Mouse (Mus musculus) frontal cortex, postnatal 25 days (tissue): Measurements from ENCODE around the gene Trim80.

Experiments used
- DNase-seq, 2 experiments: peaks; one replicate each; pipeline ENCODE4 v3.0.0; 2022; ENCODE audit warnings: low spot score in 2 of 2

Trim80 gene

DNA sequence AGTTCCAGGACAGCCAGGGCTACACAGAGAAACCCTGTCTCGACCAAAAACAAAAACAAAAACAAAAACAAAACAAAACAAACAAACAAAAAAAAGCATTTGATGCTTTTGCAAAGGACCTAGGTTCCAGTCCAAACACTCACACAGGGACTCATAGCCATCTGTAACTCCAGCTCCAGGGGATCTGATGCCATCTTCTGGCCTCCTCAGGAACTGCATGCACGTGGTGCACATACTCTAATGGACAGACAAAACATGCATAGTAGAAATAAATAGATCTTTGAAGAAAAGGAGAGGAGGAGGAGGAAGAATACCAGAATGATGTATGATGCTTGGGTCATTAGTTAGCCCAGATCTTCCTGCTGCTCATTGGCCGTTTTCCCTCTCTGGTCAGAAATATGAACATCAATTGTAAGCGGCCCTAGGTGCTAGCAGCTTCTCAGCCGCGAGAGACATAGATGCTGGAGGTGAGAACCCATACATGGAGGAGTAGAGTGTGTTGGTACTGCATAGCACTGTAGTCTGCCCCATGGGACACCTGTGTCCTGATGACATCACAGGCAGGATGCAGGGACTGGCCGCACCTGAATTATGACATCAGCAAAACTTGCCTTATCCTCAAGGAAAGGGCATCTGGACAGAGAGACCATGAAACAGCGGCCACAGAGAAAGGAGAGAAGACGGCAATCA lies at the start of gene Trim80:
Gene Trim80, plus strand, starts transcription at position 640 of the 690 bp plus-strand sequence.
- DNase-seq: no peak

DNA sequence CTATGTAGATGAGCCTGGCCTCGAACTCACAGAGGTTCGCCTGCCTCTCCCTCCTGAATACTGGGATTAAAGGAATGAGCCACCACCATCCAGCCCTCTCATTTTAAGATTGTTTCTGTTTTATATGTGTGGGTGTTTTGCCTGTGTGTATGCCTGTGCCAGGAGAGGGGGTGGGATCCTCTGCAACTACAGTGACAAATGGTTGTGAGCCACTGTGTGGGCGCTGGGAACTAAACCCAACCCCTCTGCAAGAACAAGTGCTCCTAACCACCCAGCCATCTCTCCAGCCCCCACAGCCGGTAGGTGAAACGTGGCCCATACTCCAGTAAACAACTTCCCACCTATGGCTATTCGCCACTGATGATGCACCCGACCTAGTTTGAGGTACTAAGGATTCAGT lies 49.0 kb upstream of the Trim80 start:
- no peak for DNase-seq

DNA sequence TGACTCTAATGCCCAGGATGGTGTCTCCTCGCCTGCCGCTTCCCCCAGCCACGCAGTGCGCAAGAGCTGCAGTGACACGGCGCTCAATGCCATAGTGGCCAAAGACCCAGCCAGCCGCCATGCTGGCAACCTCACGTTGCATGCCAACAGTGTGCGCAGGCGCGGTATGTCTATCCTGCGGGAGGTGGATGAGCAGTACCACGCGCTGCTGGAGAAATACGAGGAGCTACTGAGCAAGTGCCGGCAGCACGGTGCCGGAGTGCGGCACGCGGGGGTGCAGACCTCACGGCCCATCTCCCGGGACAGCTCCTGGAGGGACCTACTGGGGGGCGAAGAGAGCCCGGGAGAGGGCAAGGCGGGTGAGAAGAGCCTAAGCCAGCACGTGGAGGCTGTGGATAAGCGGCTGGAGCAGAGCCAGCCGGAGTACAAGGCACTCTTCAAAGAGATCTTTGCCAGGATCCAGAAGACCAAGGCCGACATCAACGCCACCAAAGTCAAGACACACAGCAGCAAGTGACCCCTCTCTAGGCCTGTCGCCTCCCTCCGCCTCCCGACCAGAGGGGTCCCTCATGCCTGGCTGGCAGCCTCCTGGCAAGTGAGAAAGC lies 46.5 kb upstream of the Trim80 start:
- no peak for DNase-seq

DNA sequence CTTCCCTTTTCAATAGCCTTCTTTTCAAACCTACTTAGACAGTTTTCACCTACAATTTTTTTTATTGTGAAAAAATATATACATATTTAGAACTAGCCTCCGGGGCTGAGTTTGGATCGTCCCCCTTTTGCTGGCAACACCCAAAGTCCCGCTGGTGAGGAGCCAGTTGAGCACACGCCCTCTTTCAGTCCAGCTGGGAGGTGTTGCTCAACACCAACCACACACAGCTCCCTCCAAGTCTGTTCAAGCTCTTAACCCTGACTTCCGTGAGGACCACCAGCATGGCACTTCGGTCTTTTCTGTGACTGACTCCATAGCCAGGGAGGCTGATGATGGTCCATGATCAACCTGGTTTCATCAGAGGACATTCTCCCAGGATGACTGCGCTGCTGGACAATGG lies 42.3 kb upstream of the Trim80 start:
- DNase-seq: no peak

DNA sequence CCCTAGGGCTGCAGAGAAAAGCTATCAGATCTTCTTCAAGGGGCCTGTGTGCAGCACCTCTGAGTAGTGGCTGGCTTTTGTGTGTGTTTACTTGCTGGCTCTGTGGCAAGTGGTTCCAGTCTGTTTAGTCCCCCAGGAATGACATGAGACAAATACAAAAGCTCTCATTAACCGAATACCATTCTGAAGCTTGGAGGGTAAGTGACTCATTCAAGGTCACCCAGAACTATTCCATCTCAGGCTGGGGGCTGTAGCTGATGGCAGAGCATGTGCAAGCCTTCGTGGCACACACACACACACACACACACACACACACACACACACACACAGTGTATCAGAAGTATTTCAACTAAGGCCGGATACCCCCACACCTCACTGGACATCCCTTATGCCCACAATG lies 40.2 kb upstream of the Trim80 start:
- no peak for DNase-seq

DNA sequence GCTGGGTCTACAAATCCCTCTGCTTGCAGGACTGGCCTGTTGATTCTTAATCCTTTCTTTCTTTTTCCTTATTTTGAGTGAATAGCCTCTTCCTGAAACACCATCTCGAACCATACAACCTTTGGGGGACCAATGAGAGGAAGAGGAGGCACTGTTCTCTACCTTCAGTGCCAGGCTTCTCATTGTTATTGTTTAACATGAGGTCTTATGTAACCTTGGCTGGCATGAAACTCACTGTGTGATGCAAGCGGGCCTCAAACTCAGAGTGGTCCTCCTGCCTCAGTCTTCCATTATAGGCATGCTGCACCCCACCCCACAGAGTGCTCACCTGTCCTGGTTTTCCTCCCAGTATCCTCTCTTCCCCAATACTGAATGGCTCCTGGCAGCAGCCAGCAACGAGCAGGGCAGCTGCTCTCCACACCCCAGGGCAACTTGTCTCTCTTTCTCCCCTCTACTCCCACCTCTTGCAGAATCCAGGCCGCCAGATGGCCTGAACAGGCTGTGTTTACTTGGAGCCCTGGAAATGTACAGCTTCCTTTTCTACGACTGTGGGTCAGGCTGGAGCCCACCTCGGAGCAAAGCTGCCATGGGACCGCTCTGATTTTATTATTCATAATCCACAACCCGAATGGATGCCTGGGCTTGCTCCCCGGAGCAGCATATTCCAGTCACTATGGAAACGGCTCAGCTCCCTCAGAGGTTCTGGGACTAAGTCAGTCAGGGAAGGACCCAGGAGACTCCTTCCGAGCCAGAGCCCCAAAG lies 39.5 kb upstream of the Trim80 start:
- no peak for DNase-seq

DNA sequence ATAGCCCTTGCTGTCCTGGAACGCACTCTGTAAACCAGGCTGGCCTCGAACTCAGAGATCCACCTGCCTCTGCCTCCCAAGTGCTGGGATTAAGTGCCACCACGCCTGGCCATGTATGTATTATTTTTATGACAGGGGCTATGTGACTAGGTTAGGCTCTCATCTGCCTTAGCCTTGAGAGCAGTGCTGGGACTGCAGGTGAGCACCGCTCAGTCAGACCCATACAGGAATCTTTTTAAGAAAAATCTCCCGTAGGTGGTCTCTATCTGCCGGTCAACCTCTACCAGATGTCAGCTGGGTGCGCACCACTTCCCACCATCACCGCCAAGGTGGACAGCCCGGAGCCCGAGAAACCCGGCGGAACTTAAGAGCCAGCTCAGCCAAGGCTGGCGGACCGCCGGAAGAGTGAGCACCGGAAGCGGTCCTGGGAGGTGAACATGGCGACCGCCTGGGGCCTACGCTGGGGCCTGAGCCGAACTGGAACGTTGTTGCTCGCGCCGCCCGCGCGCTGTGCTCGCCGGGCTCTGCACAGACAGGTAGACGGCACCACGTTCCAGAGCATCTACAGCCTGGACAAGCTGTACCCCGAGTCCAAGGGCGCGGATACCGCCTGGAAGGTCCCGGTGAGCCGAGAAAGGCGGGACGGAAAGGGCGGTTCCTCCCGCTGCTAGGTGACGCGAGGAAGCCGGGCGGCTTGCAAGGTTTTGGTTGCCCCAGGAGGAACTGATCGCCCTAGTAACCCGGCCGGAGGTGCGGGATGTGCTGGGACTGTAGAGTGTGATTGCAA lies 36.8 kb upstream of the Trim80 start, which contains the start of gene Mrpl58:
Gene Mrpl58, plus strand, starts transcription at position 415 of the 787 bp plus-strand sequence.
- DNase-seq: peak; percentile 80

DNA sequence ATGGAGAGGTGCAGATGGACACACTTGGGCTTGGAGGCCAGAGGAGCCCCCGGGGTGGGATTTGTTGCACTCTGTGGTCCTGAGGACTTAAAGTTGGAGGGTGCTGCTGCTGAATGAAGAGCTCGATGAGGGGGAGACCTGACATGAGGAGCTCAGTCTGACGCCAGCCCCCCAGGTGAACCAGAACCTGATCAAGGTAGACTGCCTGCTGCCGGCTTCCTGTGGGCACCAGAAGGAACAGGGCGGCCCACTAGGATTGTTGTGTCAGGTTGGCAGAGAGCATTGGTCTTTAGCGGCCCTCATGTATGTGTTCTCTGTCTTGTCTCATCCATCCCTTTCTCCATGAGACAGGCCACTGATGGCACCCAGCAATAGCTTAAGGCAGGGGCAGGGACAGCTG lies 34.6 kb upstream of the Trim80 start:
- no peak for DNase-seq

DNA sequence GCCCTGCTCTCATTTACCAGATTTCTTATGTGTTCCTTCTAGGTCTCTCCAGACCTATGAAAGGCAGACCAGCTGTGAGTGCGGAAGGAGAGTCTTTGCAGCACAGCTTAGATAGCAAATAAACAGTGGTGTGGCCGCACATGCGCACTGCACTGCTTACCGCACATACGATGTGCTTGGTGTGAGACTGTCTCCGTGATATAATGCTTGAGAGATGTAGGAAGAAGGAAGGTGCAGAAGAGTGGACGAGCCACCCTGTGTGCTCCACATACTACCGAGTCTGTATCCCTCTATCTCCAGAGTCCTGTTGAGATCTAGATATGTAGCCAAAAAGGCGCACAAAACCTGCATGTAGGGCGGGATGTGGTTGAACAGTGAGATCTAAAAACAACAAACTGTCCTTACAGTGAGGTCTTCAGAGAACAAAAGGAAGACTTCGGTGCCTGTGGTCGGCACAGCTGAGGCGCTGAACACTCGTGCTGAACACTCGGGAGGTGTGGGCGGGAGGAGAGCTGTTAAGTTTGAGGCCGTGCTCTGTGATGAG lies 33.4 kb upstream of the Trim80 start:
- DNase-seq: no peak

DNA sequence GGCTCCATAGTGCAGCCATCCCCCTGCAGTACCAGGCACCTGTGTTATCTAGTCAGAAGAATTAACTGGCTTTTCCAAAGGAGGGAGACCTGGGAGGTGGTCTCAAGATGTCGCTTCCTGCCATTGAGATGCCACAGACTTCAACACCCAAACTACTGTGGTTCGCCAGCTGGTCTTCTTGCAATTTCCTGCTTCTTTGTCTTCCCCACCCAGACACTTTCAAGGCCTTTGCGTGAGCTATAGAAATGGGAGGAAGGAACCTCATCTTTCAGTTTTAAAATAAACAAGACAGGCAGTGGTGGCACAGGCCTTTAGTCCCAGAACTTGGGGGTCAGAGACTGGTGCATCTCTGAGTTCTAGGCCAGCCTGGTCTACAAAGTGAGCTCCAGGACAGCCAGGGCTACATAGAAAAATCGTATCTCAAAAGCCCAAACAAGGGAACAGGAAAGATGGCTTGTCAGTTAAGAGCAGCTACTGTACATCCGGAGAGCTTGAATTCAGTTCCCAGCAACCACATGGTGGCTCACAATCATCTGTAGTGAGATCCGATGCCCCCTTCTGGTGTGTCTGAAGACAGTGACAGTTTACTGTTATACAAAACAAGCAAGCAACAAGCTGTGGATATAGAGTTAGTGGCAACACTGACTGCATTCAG lies 32.0 kb upstream of the Trim80 start:
- no peak for DNase-seq

DNA sequence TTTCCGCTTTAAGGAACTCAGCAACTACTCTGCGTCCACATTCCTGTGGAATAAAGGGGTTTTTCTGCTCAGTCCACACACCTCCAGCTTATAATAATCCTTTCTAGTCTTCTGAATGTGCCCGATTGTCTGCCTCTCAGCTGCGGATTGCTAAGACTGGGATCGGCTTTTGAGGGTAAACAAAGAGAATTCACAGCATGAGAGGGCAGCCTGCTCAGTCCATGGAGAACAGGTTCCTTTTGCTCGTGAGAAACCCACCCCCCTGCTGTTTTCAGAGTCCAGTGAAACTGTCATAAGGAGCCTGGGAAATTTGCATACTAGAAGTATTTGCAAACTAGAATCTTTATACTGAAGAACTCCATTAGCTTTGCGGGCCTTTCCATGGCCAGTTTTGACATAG lies 30.8 kb upstream of the Trim80 start:
- DNase-seq: no peak

DNA sequence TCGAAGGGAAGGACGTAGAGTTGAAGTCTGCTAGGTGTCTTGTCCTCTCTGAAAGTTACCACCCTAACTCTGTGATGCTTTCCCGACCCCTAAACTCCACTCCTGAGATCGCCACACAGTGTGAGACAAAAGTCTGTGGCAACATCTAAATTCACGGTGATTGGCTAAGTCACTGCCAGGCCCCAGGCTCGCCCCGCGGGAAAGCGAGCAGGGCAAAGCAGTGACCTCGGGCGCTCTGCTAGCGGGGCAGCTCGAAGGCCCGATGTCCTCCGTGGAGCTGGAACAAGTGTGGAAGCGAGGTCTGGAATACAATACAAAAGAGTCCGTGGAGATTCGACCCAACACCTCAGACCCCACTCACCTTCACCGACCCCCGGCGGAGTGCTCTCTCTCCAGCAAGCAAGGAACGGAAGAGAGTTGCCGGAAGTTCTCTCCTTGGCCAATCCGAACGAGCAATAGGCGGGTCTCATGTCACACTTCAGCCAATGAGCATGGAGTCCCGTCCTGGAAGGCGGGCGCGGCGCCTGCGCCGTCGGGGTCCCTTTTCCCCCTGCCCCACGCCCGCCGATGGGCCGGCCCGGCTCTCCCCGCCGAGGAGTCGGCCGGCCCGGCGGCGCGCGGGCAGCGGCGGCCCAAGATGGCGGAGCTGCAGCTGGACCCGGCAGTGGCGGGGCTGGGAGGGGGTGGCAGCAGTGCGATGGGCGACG lies 20.7 kb upstream of the Trim80 start, which contains the start of the genes Atp5h and Kctd2:
Gene Atp5h, minus strand, starts transcription at position 432 of the 707 bp plus-strand sequence.
Gene Kctd2, plus strand, starts transcription at position 598 of the 707 bp plus-strand sequence.
- DNase-seq: peak; percentile 85 to 89

DNA sequence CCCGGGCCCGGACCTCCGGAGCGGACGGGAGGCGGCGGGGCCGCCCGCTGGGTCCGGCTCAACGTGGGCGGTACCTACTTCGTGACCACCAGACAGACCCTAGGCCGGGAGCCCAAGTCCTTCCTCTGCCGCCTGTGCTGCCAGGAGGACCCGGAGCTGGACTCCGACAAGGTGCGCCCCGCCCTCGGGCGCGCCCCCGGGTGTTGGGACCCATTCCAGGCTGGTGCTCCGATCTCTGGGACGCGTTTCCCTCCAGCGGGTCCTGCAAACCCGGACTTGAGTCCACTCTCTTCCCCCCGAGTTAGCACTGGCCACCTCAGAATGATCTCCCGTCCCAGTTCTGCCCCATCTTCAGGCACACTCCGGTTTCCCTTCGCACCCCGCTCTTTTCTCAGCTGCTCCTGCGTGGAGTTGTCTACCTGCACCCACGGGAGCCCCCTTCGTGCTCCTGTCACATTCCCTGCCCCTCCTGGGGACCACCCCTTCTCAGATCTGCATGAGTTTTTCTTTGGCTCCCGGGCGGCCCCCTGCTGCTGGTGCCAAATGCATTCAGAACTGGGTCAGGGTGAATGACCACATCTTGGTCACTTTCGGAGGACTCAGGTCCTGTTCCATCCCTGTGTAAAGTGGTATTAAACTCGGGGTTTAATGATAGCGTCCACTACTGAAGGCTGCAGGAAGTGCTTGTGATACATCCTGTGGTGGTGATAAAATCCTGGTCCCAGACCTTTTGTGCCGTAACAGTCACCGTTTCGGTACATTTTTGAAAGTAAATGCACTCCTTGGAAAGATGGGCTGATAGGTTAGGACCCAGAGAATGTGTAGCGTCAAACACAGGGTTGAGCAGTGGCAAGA lies 19.8 kb upstream of the Trim80 start:
- DNase-seq: peak; percentile 40 to 47

DNA sequence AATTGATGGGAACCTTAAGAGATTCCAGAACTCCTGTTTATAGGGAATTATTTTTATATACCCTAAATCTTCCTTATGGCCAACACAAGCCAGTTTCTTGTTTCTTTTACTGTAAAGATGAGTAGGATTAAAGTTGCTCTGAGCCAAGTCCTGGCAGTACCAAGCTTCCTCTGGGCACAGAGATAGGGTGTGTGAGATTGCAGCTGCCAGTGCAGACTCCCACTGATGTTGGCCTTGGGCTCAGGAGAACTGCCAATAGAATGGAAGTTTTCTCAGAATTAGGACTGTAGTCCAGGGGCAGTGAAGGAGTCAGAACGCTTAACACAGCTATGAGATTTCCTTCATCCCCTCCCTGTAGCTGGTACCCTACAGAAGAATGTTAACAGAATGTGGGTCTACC lies 19.0 kb upstream of the Trim80 start:
- no peak for DNase-seq

DNA sequence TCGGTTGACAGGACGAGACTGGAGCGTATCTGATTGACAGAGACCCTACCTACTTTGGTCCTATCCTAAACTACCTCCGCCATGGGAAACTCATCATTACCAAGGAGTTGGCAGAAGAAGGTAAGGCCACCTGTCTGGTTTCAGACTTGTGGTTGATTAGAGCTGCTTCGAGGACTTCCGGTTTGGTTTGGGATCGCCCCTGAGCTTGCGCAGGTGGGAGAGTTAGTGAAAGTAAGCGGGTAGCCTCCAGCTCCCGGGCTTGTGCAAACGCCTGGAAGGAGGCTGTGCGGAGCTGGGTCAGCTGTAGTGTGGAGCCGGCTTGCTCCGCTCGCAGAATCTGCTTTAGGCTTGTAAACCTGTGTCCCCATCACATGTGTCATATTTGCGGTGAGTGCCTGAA lies 18.4 kb upstream of the Trim80 start:
- DNase-seq: no peak

DNA sequence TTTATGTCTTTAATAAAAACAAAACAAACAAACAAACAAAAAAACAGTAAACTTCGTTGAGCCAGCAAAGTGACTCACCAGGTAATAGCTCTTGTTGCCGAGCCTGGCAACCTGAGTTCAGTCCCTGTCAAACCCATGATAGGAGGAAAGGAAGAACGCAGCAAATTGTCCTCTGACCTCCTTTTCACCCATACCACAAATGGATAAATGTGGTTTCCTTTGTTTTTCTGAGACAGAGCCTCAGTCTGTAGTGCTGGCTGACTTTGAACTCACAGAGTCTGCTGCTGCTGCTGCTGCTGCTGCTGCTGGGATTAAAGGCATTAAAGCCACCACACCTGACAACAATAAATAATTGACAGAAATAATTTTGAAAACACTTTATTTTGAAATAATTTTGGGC lies 17.3 kb upstream of the Trim80 start:
- DNase-seq: no peak

DNA sequence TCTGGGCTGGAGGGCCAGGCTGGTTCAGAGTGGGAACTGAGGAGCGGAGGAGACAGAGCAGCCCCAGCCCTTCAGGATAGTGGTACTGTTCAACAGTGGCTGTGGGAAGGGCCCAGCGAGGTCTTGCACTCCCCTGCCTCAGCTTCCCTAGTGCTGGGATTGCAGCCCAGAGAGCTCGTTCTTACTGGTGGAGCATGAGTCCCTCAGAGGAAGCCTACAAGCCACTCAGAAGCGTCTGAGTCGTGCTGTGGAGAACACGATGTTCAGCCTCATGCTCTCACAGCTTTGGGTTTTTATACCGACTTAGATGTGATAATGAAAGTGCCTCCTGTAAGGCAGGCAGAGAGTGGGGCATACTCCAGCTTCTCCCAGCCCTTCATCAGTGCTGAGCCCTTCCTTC lies 15.7 kb upstream of the Trim80 start:
- no peak for DNase-seq

DNA sequence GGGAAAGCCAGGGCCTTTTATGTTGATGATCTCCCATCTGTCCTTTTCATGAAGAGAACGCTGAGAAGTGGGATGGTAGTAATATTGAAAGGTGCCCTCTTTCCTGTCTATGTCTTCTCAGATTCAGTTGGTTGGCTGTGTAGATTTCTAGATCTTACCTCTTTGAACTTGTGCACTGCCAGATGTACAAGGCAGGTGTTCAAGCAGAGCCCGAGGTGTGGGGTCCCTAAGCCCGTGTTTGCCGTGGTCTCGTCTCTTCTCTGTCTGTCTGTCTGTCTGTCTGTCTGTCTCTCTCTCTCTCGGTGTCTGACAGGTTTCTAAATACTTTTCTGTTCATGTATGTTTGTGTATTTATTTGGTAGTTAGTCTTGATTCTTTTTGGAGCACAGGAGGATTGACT lies 14.7 kb upstream of the Trim80 start:
- no peak for DNase-seq

DNA sequence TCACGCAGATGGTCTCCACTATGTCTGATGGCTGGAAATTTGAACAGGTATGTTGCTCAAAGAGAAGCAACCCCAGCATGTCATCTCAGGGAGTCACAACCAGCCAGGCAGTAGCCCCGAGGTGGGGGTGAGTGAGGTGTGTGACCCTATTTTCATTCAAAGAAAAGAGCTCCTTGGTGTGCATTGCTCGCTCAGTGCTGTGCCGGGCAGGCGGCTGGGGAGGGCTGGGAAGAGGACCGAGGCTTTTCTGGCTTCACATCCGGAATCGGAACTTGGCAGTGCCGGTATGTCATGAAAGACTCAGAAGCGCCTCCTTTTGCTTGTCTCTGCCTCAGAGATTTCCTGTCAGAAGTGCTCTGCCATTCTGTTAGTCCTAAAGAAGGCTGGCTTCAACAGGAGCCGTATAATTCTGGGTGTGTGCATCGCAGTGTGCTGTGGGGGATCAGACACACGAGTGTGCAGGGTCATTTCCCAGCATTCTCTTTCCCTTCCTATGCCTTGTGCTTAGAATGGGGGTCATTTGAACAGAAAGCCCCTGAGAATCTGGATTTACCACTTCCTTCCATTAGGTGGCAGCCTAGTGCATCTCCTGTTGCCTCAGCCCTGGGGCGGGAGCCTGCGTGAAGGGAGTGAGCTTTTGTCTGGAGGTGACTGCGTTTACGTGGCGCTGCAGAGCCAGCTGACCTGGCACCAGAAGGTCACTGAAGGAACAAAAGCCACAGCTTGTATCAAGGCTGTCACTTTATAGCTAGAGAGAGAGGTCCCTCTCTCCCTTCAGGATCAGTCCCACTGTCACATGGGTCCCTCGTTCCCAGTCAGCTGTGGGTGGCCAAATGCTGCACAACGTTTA lies 12.6 kb upstream of the Trim80 start:
- peak; percentile 39 to 60 for DNase-seq
